Mouse (Mus musculus): ENCODE data around the gene Pmepa1. TPM values are rescaled to one million over a fixed set of nuclear protein-coding genes. Genes with fewer than 3 reads are reported as not detected.

Gene Pmepa1
- polyA plus RNA-seq, 1 experiment, result 13.1 TPM

DNA sequence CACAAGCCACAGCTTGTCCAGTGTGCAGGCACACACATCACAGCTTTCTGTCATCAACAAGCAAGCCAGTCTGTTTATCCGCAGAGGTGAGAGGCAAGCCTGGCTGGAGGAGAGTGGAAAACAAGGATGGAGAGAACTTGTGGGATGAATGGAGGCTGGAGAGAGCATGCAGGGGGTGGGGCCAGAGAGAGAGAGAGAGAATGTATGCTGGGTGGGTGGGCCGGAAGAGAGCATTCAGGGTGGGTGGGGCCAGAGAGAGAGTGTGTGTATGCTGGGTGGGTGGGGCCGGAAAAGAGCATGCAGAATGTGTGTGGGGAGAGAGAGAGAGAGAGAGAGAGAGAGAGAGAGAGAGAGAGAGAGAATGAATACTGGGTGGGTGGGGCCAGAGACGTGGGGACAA lies 71.7 kb downstream of the Pmepa1 start:
- WGBS, result 73% methylated on average over 4 of the region's 4 CpGs
- no peak for DNase-seq (ENCODE audit: low read depth in 1 of 2, low spot score in 2 of 2)
- H3K36me3 ChIP-seq (ENCODE audit: control insufficient read depth, insufficient read depth, low read length), result peaks cover 9% of the 10 kb centered on the region
- no peak overlapping the region for H3K4me3 ChIP-seq (ENCODE audit: extremely low read depth, insufficient read depth, insufficient read length)
- H3K27me3 ChIP-seq (ENCODE audit: control insufficient read depth, insufficient read depth, low read length), result no peaks in the 10 kb centered on the region
- TF ChIP-seq CTCF (IDR thresholded peaks at IDR 0.05; ENCODE audit: extremely low read depth, insufficient read depth, insufficient read length, insufficient replicate concordance) (no peak), POLR2A (IDR thresholded peaks at IDR 0.05; ENCODE audit: low read depth, low read length) (no peak)
- H3K27ac ChIP-seq (ENCODE audit: insufficient read depth, low read length), result no peak overlapping the region
- H3K4me1 ChIP-seq (ENCODE audit: control insufficient read depth, insufficient read depth, insufficient read length), result no peaks in the 10 kb centered on the region

DNA sequence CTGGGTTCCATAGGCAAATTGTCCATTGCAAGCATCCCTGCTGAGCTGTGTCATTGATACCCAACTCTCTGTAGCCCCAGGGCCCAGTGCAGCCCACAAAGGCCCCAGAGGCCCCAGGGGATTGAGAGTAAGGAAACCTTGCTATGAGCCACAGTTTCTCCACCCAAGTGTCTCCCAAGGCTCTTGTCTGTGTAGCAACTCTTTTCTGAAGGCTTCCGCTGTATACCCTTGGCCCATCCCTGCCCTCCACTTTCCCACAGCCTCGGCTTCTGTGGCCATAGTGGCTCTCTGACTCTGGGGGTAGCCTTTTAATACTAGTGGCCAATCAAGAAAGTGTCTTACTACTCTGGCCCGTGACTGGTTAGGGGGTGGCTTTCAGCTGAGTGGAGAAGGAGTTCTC lies 72.6 kb downstream of the Pmepa1 start:
- TF ChIP-seq CTCF (IDR thresholded peaks at IDR 0.05; ENCODE audit: extremely low read depth, insufficient read depth, insufficient read length, insufficient replicate concordance) (no peak), POLR2A (IDR thresholded peaks at IDR 0.05; ENCODE audit: low read depth, low read length) (no peak)
- WGBS, result 91% methylated on average over 3 of the region's 3 CpGs
- Histone ChIP-seq H3K27me3 (ENCODE audit: control insufficient read depth, insufficient read depth, low read length) (no peaks in the 10 kb centered on the region), H3K27ac (ENCODE audit: insufficient read depth, low read length) (no peak overlapping the region), H3K4me3 (ENCODE audit: extremely low read depth, insufficient read depth, insufficient read length) (no peak overlapping the region), H3K36me3 (ENCODE audit: control insufficient read depth, insufficient read depth, low read length) (peaks cover 8% of the 10 kb centered on the region), H3K4me1 (ENCODE audit: control insufficient read depth, insufficient read depth, insufficient read length) (no peaks in the 10 kb centered on the region)
- DNase-seq (ENCODE audit: low read depth in 1 of 2, low spot score in 2 of 2), result no peak

DNA sequence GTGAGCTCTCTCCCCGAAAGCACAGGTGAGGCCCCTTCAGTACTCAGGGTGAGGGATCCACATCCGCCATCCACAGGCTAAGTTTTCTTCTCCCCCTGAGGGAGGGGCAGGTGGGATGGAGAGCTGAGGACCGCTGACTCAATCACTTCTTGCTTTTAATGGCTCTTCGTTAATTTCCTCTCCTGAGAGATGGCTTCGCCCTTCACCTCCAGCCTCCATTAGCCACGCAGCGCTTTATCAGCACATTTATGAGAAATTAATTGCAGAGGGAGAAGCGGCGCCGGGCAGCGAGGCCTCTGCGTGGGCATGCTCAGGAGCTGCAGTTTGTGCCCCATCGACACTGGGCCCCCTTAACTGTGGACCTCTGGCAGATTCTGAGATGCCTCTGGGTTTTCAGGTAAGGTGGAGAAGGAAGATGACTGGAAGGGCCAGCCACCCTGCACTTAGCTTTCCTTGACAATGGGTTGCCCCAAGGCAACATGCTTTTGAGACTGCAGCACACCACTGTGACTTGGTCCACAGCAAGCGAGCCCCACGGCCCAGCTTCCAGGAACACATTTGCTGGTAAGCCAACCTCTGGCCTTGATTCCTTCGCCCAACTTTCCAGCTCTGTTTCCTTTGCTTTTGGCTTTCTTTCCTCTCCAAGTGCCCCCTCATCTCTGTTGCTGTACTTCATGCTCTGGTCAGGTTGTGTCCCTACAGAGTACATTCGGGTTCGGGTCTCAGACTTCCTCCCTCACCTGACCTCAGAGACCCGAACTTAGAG lies 73.2 kb downstream of the Pmepa1 start:
- TF ChIP-seq POLR2A (IDR thresholded peaks at IDR 0.05; ENCODE audit: low read depth, low read length), result no peak
- no peak for TF ChIP-seq CTCF (IDR thresholded peaks at IDR 0.05; ENCODE audit: extremely low read depth, insufficient read depth, insufficient read length, insufficient replicate concordance)

GRCm38 (mm10) chr2:173194796-173195195 lies 81.5 kb downstream of the Pmepa1 start:
- Histone ChIP-seq H3K27me3 (ENCODE audit: control insufficient read depth, insufficient read depth, low read length) (no peaks in the 10 kb centered on the region), H3K4me1 (ENCODE audit: control insufficient read depth, insufficient read depth, insufficient read length) (no peaks in the 10 kb centered on the region), H3K27ac (ENCODE audit: insufficient read depth, low read length) (no peak overlapping the region), H3K36me3 (ENCODE audit: control insufficient read depth, insufficient read depth, low read length) (no peaks in the 10 kb centered on the region), H3K4me3 (ENCODE audit: extremely low read depth, insufficient read depth, insufficient read length) (no peak overlapping the region)
- 84% methylated on average over 4 of the region's 4 CpGs for WGBS
- TF ChIP-seq POLR2A (IDR thresholded peaks at IDR 0.05; ENCODE audit: low read depth, low read length) (no peak), CTCF (IDR thresholded peaks at IDR 0.05; ENCODE audit: extremely low read depth, insufficient read depth, insufficient read length, insufficient replicate concordance) (no peak)
- DNase-seq (ENCODE audit: low read depth in 1 of 2, low spot score in 2 of 2), result peak in 1 of 2 experiments; percentile 1

More for the DNA sequence above, 73.2 kb downstream of the Pmepa1 start:
- Histone ChIP-seq H3K27ac (ENCODE audit: insufficient read depth, low read length) (no peak overlapping the region), H3K36me3 (ENCODE audit: control insufficient read depth, insufficient read depth, low read length) (peaks cover 8% of the 10 kb centered on the region), H3K4me1 (ENCODE audit: control insufficient read depth, insufficient read depth, insufficient read length) (no peaks in the 10 kb centered on the region), H3K27me3 (ENCODE audit: control insufficient read depth, insufficient read depth, low read length) (no peaks in the 10 kb centered on the region), H3K4me3 (ENCODE audit: extremely low read depth, insufficient read depth, insufficient read length) (no peak overlapping the region)
- no peak for DNase-seq (ENCODE audit: low read depth in 1 of 2, low spot score in 2 of 2)
- 91% methylated on average over 19 of the region's 19 CpGs for WGBS

- peak in 1 of 2 experiments; percentile 2 for DNase-seq (ENCODE audit: low read depth in 1 of 2, low spot score in 2 of 2)
Measured at GRCm38 (mm10) chr2:173187182-173187855, 89.0 kb downstream of the Pmepa1 start.

DNA sequence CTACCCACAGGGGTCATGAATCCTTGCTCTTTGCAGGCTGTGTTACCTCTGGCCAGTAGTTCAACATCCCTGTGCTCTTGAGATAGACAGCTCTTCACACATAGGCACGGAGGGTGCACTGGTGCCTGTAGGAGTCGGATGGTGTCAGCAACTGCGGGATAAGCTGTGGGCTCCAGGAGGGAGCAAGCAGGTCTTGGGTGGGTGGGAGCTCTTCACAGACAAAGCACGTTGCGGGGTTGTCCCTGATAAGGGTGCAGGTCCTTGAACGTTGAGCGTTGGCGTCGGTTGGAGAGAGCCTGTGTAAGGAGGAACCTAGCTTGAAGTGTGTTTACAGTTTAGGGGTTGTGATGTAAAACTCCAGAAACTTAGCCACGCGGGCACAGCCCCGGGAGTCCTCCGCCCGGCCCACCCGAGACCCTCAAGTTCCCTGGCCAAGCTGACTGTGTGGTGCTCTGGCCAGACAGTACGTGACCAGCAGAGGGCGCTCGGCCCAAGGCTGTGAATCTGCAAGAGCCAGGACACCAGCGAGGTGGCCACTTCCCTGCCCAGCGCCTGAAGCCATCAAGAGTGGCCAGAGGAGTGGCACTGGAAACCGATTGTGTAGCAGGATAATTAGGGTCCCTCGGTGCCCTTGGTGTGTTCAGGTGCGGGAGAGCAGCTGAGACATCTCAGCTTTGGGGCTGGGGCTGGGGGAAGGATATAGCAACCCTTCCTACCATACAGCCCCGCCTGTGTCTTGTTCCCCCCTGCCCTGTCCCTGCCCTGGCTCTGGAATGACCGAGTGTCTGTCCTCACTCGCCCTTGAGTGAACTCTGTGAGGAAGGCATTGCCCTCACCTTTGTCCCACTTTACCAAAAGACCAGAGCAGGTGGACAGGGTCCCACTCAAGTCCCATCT lies 90.0 kb downstream of the Pmepa1 start:
- Histone ChIP-seq H3K27me3 (ENCODE audit: control insufficient read depth, insufficient read depth, low read length) (no peaks in the 10 kb centered on the region), H3K4me3 (ENCODE audit: extremely low read depth, insufficient read depth, insufficient read length) (no peak overlapping the region), H3K36me3 (ENCODE audit: control insufficient read depth, insufficient read depth, low read length) (no peaks in the 10 kb centered on the region), H3K27ac (ENCODE audit: insufficient read depth, low read length) (no peak overlapping the region), H3K4me1 (ENCODE audit: control insufficient read depth, insufficient read depth, insufficient read length) (no peaks in the 10 kb centered on the region)
- TF ChIP-seq POLR2A (IDR thresholded peaks at IDR 0.05; ENCODE audit: low read depth, low read length), result no peak
- TF ChIP-seq CTCF (IDR thresholded peaks at IDR 0.05; ENCODE audit: extremely low read depth, insufficient read depth, insufficient read length, insufficient replicate concordance), result peak; percentile 97
- 27% methylated on average over 26 of the region's 26 CpGs for WGBS
- peak in 1 of 2 experiments; percentile 75 for DNase-seq (ENCODE audit: low read depth in 1 of 2, low spot score in 2 of 2)

More at GRCm38 (mm10) chr2:173187182-173187855, 89.0 kb downstream of the Pmepa1 start:
- Histone ChIP-seq H3K27me3 (ENCODE audit: control insufficient read depth, insufficient read depth, low read length) (no peaks in the 10 kb centered on the region), H3K4me1 (ENCODE audit: control insufficient read depth, insufficient read depth, insufficient read length) (no peaks in the 10 kb centered on the region), H3K27ac (ENCODE audit: insufficient read depth, low read length) (no peak overlapping the region), H3K36me3 (ENCODE audit: control insufficient read depth, insufficient read depth, low read length) (no peaks in the 10 kb centered on the region), H3K4me3 (ENCODE audit: extremely low read depth, insufficient read depth, insufficient read length) (no peak overlapping the region)
- 52% methylated on average over 8 of the region's 8 CpGs for WGBS
- TF ChIP-seq CTCF (IDR thresholded peaks at IDR 0.05; ENCODE audit: extremely low read depth, insufficient read depth, insufficient read length, insufficient replicate concordance) (no peak), POLR2A (IDR thresholded peaks at IDR 0.05; ENCODE audit: low read depth, low read length) (no peak)
